Mouse (Mus musculus) frontal cortex, postnatal 14 days (tissue): ENCODE results near the gene Efhc2.
A peak's percentile ranks its signal among the peaks of the same experiment; 100 is the strongest.

Experiments used
- DNase-seq, 2 experiments: peaks; one replicate each; pipeline ENCODE4 v3.0.0; 2022; ENCODE audit warnings: low spot score in 2 of 2

The Efhc2 gene

GRCm38 (mm10) chrX:17319126-17319583, at the start of gene Efhc2:
Gene Efhc2, minus strand, starts transcription at chrX:17319368.
- peak in 1 of 2 experiments; percentile 4 for DNase-seq

- no peak for DNase-seq
Observed at GRCm38 (mm10) chrX:17365114-17365513, 45.9 kb upstream of the Efhc2 start.

- DNase-seq: no peak
Observed at GRCm38 (mm10) chrX:17300349-17300880, 18.8 kb downstream of the Efhc2 start.

GRCm38 (mm10) chrX:17283899-17284298, 35.3 kb downstream of the Efhc2 start:
- no peak for DNase-seq

- DNase-seq: no peak
Observed at GRCm38 (mm10) chrX:17225141-17225540, 94.0 kb downstream of the Efhc2 start.

- no peak for DNase-seq
Observed at GRCm38 (mm10) chrX:17217451-17217850, 101.7 kb downstream of the Efhc2 start.

- DNase-seq: no peak
Observed at GRCm38 (mm10) chrX:17213515-17213914, 105.7 kb downstream of the Efhc2 start.

- DNase-seq: no peak
Observed at GRCm38 (mm10) chrX:17175748-17176147, 143.4 kb downstream of the Efhc2 start.

- DNase-seq: no peak
Observed at GRCm38 (mm10) chrX:17165638-17166037, 153.5 kb downstream of the Efhc2 start.
